Mouse (Mus musculus) small intestine, adult 2 months (tissue): ENCODE data around the gene Zc3h4.

Source experiments
- CTCF ChIP-seq: fragments of 200-500 bp; IDR thresholded peaks from 2 replicates; pipeline ENCODE4 v1.5.1; 2012; ENCODE audit warnings: low read depth, mild to moderate bottlenecking, control low read depth, inconsistent platforms, low read length, moderate library complexity, mixed read lengths; ENCODE audit not compliant: insufficient replicate concordance, insufficient read length; ENCODE audit errors: extremely low read depth
- POLR2A ChIP-seq: fragments of 200-500 bp; IDR thresholded peaks from 2 replicates; pipeline ENCODE4 v1.6.1; 2012; ENCODE audit warnings: low read depth, mild to moderate bottlenecking, control low read depth, inconsistent platforms, low read length, moderate library complexity

- TF ChIP-seq CTCF (no peak), POLR2A (no peak)
Measured at GRCm38 (mm10) chr7:16475764-16476599, 75.3 kb downstream of the Zc3h4 start.
